Mouse (Mus musculus) heart, adult 2 months (tissue): ENCODE measurements around the gene Msantd2. TPM values are rescaled to one million over a fixed set of nuclear protein-coding genes. Genes with fewer than 3 reads are reported as not detected.

Source experiments
- DNase-seq, 2 experiments: peaks; one replicate each; pipeline ENCODE4 v3.0.0; 2021
- H3K27ac ChIP-seq: fragments of 200-600 bp; 2 replicates; pipeline ENCODE4 v1.8.1; 2022
- H3K27me3 ChIP-seq: fragments of 200-500 bp; 2 replicates; pipeline ENCODE4 v1.6.1; 2012; ENCODE audit warnings: mild to moderate bottlenecking, low read length, inconsistent platforms, mixed read lengths; ENCODE audit not compliant: control insufficient read depth, insufficient read depth
- H3K36me3 ChIP-seq: fragments of 200-500 bp; 2 replicates; pipeline ENCODE4 v1.6.1; 2012; ENCODE audit warnings: low read length, inconsistent platforms; ENCODE audit not compliant: control insufficient read depth, insufficient read depth
- H3K4me1 ChIP-seq: fragments of 200-500 bp; 2 replicates; pipeline ENCODE4 v1.6.1; 2011; ENCODE audit warnings: low read length; ENCODE audit not compliant: control insufficient read depth, insufficient read depth
- H3K4me3 ChIP-seq: fragments of 200-600 bp; 2 replicates; pipeline ENCODE4 v1.8.1; 2022
- H3K79me2 ChIP-seq: fragments of 200-500 bp; replicated peaks from 2 replicates; pipeline ENCODE4 v1.6.1; 2012; ENCODE audit warnings: mild to moderate bottlenecking, inconsistent platforms, low read length, moderate library complexity, mixed read lengths; ENCODE audit not compliant: control insufficient read depth, insufficient read depth
- H3K9ac ChIP-seq: fragments of 200-500 bp; 2 replicates; pipeline ENCODE4 v1.6.1; 2012; ENCODE audit warnings: low read depth, mild to moderate bottlenecking, control low read depth, inconsistent platforms, low read length, mixed read lengths
- CTCF ChIP-seq: fragments of 200-600 bp; IDR thresholded peaks from 2 replicates; pipeline ENCODE4 v1.8.1; 2022; ENCODE audit warnings: antibody characterized with exemption, mild to moderate bottlenecking, moderate library complexity
- EP300 ChIP-seq: fragments of 200-500 bp; IDR thresholded peaks from 2 replicates; pipeline ENCODE4 v1.6.1; 2011; ENCODE audit warnings: low read depth, low read length, control low read depth; ENCODE audit not compliant: insufficient read depth
- POLR2A ChIP-seq: fragments of 200-500 bp; IDR thresholded peaks from 2 replicates; pipeline ENCODE4 v1.6.1; 2011; ENCODE audit warnings: mild to moderate bottlenecking, low read depth, low read length, control low read depth; ENCODE audit not compliant: insufficient read depth
- WGBS: fragments of 180-500 bp; shearing (Covaris S2); methylation state at CpG from one replicate; pipeline ENCODE4 v1.1.7; 2018; 5-methylcytosine and 5-hydroxymethylcytosine counted together
- intact Hi-C: fragments of 180-260 bp; cut with DNase I; formaldehyde crosslinking; loops from one replicate; pipeline ENCODE4 v1.15.1; 2025
- polyA plus RNA-seq: library from polyadenylated mRNA; depleted of rRNA; stranded (reverse); fragments of >200 nt; gene quantifications from 2 replicates; pipeline ENCODE4 v1.2.3, GENCODE M21; 2012
- total RNA-seq, 2 experiments: library from RNA; stranded (reverse); gene quantifications; 2 replicates each; pipeline ENCODE4 v1.2.3; 2021

Msantd2 gene
- total and polyA plus RNA-seq, 3 experiments: 6.4 to 10.7 (median 7.1) TPM

DNA sequence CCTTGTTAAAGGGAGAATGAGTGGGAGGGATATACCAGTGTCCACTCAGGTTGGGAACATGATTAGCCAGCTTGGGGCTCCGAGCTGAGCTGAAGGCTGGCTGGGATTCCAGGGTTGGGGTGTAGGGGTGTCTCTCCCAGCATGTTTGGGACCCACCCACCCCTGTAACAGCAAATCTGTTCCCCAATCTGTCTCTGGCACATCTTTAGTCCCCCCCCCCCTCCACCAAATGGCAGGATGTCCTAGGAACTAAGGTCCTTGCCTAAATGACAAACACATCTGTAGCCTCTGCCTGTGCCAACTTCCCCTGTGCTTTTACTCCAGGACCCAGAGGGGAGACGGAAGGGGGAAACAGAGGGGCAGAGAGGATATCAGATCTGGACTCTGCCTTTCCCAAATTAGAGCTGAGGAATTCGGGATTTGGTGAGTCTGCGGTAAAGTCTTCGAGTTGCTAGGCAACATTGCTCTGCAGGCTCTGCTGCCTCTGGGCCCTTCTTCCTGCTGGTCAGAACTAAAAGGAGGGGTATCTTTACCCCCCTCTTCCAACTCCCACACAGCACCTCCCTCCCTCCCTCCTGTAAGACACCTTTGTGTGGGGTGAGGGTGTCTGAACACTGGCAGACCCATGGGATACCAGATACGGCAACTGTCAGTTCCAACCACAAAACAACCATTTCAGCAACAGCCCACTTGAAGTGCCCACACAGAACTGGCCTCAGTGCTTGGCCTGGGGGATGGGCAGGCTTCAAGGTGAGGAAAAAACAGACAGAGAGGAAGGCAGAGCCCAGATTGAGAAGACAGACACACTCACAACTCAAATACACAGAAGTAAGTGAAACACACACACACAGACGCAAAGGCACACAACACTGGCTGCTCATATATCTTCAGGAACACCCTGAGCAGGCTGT, 66.0 kb downstream of the Msantd2 start, which contains the start of gene Siae:
Gene Siae, plus strand, starts transcription at position 861 of the 911 bp plus-strand sequence.
- TF ChIP-seq EP300: no peak
- no peak for TF ChIP-seq POLR2A
- no peak for TF ChIP-seq CTCF
- H3K79me2 ChIP-seq: no peaks in the 10 kb centered on the region
- peaks cover 4% of the 10 kb centered on the region for H3K4me1 ChIP-seq
- no peak for DNase-seq
- no peak within 1 kb of the TSS for H3K9ac ChIP-seq
- H3K36me3 ChIP-seq: no peaks in the 10 kb centered on the region
- WGBS: 27% methylated on average over 7 of the region's 7 CpGs
- no peaks in the 10 kb centered on the region for H3K27me3 ChIP-seq
- H3K4me3 ChIP-seq: no peak within 1 kb of the TSS
- intact Hi-C loops: no loop called here
- H3K27ac ChIP-seq: no peak within 1 kb of the TSS

DNA sequence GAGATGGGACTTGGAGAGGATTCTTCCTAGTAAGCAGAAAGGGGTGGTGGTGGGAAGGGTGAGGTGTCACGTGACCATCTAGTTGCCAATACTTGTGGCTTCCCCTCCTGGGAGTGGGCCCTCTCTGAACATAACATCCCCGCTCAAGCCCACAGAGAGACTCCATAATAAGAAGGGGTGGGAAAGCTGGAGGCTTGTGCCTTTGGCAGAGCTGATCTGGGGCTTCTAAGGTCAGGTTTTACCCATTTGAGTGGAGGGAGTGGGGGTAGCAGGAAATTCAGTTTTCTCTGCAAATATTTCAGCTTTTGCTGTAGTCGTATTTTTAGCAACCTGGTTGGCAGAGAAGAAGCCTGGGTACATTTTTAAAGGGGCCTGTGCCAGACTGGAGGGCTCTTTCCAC, 67.2 kb downstream of the Msantd2 start:
- H3K4me3 ChIP-seq: no peak overlapping the region
- H3K36me3 ChIP-seq: no peaks in the 10 kb centered on the region
- intact Hi-C loops: no loop called here
- H3K79me2 ChIP-seq: no peaks in the 10 kb centered on the region
- WGBS: 87% methylated on average over 3 of the region's 3 CpGs
- H3K27me3 ChIP-seq: no peaks in the 10 kb centered on the region
- H3K27ac ChIP-seq: no peak overlapping the region
- TF ChIP-seq POLR2A (no peak), EP300 (no peak), CTCF (no peak)
- no peak overlapping the region for H3K9ac ChIP-seq
- DNase-seq: no peak
- peaks cover 4% of the 10 kb centered on the region for H3K4me1 ChIP-seq

DNA sequence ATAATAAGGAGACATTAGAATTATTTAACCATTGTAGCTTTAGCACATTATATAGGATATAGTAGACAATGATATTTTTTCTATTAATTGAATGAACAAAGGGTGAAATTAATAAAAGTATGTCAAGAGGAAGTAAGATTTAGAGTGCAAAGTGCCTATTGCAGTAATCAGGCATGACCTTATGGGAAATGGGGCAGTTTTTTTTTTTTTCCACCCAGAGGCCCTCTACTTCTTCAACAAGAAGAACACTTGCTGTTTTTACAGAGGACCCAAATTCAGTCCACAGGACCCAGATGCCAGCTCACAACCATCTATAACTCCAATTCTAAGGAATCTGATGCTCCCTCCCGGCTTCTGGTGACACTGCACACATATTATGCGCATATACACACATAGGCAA, 71.5 kb downstream of the Msantd2 start:
- no peak for DNase-seq
- TF ChIP-seq CTCF: no peak
- intact Hi-C loops: no loop called here
- no peak overlapping the region for H3K4me3 ChIP-seq
- no peak overlapping the region for H3K9ac ChIP-seq
- H3K79me2 ChIP-seq: no peaks in the 10 kb centered on the region
- no peaks in the 10 kb centered on the region for H3K36me3 ChIP-seq
- no peak overlapping the region for H3K27ac ChIP-seq
- WGBS: 91% methylated on average over 2 of the region's 2 CpGs
- H3K4me1 ChIP-seq: no peaks in the 10 kb centered on the region; the same call in 1 of the 2 replicates
- H3K27me3 ChIP-seq: no peaks in the 10 kb centered on the region

DNA sequence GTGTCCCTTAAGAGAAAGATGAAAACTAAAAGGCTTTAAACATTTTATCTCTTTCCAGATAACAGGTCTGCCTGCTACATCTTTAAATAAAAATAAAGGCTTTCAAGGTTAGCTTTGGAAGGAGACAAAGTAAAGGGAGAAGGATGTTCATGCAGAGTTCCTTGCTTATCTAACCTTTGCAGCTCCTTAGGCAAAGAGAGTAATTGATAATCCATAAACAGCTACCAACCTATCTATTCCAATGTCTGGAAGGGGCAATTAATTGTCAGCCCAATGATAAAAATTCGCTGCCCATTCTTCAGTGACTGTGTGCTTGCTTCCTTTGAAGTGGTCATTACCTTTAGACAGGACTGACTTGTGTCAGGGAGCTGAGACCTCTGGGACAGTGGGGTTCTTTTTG, 74.7 kb downstream of the Msantd2 start:
- Histone ChIP-seq H3K27ac (no peak overlapping the region), H3K79me2 (no peaks in the 10 kb centered on the region), H3K9ac (no peak overlapping the region), H3K4me1 (peaks cover 5% of the 10 kb centered on the region), H3K4me3 (no peak overlapping the region), H3K27me3 (no peaks in the 10 kb centered on the region), H3K36me3 (no peaks in the 10 kb centered on the region)
- 56% methylated on average over 1 of the region's 1 CpGs for WGBS
- no peak for DNase-seq
- TF ChIP-seq POLR2A: no peak
- TF ChIP-seq CTCF: no peak
- no peak for TF ChIP-seq EP300
- intact Hi-C loops: no loop called here

DNA sequence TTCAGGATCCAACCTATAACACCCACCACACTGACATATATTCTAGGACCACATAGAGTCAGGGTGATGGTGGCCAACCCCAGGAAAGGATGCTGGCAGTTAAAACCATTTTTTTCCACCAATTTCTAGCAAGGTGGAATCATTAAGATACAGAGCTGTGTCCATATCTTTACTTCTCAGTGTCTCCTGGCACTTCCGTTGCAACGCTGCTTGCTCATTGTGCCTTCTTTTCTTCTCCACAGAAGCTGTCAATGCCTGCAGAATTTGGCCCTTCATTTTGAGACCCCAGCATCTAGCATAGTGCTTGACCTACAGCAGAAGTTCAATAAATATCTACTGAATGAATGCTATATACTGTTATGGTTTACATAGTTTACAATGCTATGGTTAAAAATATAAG, 77.9 kb downstream of the Msantd2 start:
- H3K4me1 ChIP-seq: peaks cover 6% of the 10 kb centered on the region
- H3K27me3 ChIP-seq: no peaks in the 10 kb centered on the region
- no peak for DNase-seq
- no peak overlapping the region for H3K4me3 ChIP-seq
- no peaks in the 10 kb centered on the region for H3K79me2 ChIP-seq
- WGBS: 88% methylated on average over 2 of the region's 2 CpGs
- H3K36me3 ChIP-seq: no peaks in the 10 kb centered on the region
- intact Hi-C loops: no loop called here
- no peak overlapping the region for H3K9ac ChIP-seq
- no peak overlapping the region for H3K27ac ChIP-seq
- TF ChIP-seq CTCF (no peak), EP300 (no peak), POLR2A (no peak)

DNA sequence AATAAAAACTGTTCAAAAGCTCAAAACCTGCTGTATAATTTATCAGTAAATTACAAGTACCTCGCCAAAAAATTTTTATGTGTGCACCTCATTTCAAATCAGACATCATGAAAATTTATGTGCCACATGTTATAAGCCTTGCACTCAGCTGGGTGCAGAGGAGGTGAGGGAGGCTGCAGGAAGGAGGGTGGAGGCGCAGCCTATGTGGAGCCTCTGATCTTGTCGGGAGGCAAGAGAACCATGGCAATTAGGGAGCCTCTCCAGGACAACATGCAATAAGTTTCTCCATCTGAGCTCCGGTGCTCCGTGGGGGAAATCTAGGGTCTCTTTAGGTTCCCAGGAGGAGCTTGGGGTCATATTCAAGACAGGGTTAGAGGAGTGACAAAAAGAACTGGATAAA, 78.3 kb downstream of the Msantd2 start:
- peaks cover 6% of the 10 kb centered on the region for H3K4me1 ChIP-seq
- no peak for TF ChIP-seq CTCF
- no peak for TF ChIP-seq EP300
- TF ChIP-seq POLR2A: no peak
- H3K27me3 ChIP-seq: no peaks in the 10 kb centered on the region
- H3K36me3 ChIP-seq: no peaks in the 10 kb centered on the region
- H3K79me2 ChIP-seq: no peaks in the 10 kb centered on the region
- H3K27ac ChIP-seq: peak overlapping the region; percentile 70
- H3K4me3 ChIP-seq: no peak overlapping the region
- intact Hi-C loops: no loop called here
- H3K9ac ChIP-seq: no peak overlapping the region
- 36% methylated on average over 5 of the region's 5 CpGs for WGBS
- no peak for DNase-seq
